Mouse (Mus musculus) left cerebral cortex, postnatal 36 days (tissue): ENCODE data around the gene Il11. TPM values are rescaled to one million over a fixed set of nuclear protein-coding genes. Genes with fewer than 3 reads are reported as not detected.
"Not testable (repeated sequence)": the region's sequence is repeated elsewhere in the genome, so short reads cannot be mapped to it uniquely, and the experiment has no call there.

Experiments used
- DNase-seq, 2 experiments: peaks; one replicate each; pipeline ENCODE4 v3.0.0; 2021 to 2022; ENCODE audit warnings: low spot score in 2 of 2, mixed read lengths in 1 of 2
- intact Hi-C: fragments of 180-260 bp; cut with DNase I; formaldehyde crosslinking; loops from one replicate; pipeline ENCODE4 v1.15.1; 2025
- total RNA-seq, 2 experiments: library from RNA; stranded (reverse); gene quantifications; 2 replicates each; pipeline ENCODE4 v1.2.3; 2021

Gene Il11
- total RNA-seq: under 1 TPM; 0.43 to 0.59 TPM

GRCm38 (mm10) chr7:4782759-4783158, at the start of gene Il11, which contains the start of gene Tmem190:
Il11 (minus strand) TSS chr7:4782859.
Tmem190 (plus strand) TSS chr7:4782937.
- intact Hi-C loops: no loop called here
- DNase-seq: no peak

- intact Hi-C loops: no loop called here
- DNase-seq: no peak
Measured at GRCm38 (mm10) chr7:4830476-4830875, 47.8 kb upstream of the Il11 start.

DNA sequence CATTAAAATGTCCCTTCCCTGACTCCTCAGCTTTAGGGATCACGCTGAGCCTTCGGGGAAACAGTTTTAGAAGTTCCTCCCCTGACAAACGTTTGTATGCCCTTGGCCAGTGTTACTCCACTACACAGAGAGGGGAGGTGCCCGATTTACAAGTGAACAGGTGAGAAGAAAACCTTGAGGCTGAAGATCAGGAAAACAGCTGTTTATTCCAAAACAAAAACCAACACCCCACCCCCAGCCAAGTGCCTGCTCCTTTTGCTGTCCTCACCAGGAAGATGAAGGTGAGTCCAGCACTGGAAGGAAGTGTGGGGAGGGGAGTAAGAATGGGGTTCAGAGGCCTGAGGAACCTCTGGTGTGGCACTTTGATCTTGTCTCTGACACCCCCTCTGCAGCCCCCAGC, 42.7 kb upstream of the Il11 start:
- no peak for DNase-seq
- intact Hi-C loops: no loop called here

GRCm38 (mm10) chr7:4822162-4822907, 39.7 kb upstream of the Il11 start:
- DNase-seq: no peak
- intact Hi-C loops: no loop called here

DNA sequence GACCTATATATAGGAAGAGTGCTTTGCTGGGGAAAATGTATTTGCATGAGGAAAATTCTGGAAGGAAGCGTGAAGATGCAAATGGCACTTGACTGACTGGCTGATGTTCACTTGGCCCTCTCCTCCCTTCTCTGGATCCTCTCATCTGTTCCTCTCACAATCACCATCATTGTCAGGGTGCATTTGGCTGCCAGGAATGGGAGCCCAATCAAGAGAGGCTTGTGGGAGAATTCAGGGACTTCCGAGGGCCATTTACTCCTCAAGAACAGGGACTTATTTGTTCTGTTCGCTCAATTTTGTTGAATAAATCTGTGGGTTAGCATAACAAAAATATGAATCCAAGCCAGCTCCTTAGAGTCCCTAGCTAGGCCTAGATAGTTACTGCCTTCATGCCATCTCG, 39.0 kb upstream of the Il11 start:
- intact Hi-C loops: no loop called here
- DNase-seq: no peak

DNA sequence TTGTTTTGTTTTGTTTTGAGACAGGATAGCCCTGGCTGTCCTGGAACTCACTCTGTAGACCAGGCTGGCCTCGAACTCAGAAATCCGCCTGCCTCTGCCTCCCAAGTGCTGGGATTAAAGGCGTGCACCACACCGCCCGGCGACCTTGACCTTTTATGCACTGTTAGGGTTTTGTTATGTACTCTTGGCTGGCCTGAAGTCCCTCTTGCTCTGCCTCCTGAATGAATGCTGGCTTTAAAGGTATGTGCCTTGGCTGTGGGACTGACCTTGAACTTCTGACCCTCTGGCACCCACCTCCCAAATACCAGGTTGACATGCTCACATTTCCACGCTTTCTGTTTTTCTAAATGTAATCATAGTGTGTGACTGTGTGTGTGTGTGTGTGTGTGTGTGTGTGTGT, 38.3 kb upstream of the Il11 start:
- DNase-seq, intact Hi-C loops: not testable (repeated sequence)

- intact Hi-C loops: no loop called here
- no peak for DNase-seq
Measured at GRCm38 (mm10) chr7:4816559-4816958, 33.9 kb upstream of the Il11 start.

- DNase-seq: no peak
- intact Hi-C loops: no loop called here
Measured at GRCm38 (mm10) chr7:4813105-4813791, 30.6 kb upstream of the Il11 start.

GRCm38 (mm10) chr7:4812303-4813104, 29.8 kb upstream of the Il11 start, which contains the start of gene Ube2s:
Ube2s (minus strand) TSS chr7:4812590.
- peak; percentile 96 to 98 for DNase-seq
- intact Hi-C loops: no loop called here

DNA sequence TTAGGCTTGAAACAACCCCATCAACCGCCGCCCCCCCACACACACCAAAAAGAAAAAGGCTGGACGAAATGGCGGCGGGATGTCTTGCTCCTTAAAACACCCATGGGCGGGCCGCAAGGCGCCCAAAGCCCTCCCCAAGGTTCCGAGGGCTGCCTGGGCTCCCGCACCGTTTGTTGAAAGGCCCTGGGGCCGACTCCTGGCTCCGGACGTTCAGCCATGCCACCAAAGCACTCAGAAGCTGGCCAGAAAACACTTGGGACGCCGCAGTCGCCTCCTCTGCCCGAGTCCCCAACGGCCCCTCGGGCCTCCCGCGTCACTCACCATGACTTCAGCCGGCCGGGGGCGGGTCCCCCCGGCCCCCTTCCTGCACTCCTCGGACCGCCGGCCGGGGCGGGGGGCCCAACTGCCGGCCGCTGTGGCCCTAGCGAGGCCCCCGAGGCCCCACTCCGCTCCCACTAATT, 29.2 kb upstream of the Il11 start:
- intact Hi-C loops: no loop called here
- DNase-seq: no peak

- intact Hi-C loops, DNase-seq: not testable (repeated sequence)
Measured at GRCm38 (mm10) chr7:4811131-4811530, 28.5 kb upstream of the Il11 start.

GRCm38 (mm10) chr7:4806716-4807115, 24.1 kb upstream of the Il11 start:
- intact Hi-C loops: no loop called here

GRCm38 (mm10) chr7:4802247-4802646, 19.6 kb upstream of the Il11 start:
- intact Hi-C loops: no loop called here
- DNase-seq: no peak

More at GRCm38 (mm10) chr7:4806716-4807115, 24.1 kb upstream of the Il11 start:
- no peak for DNase-seq

- intact Hi-C loops: loop anchor here (5.0 kb wide), 1 partner anchor 169 kb away; no protein-coding TSS in a partner anchor
- DNase-seq: no peak
Measured at GRCm38 (mm10) chr7:4795767-4796433, 13.2 kb upstream of the Il11 start.

GRCm38 (mm10) chr7:4794631-4795168, 12.0 kb upstream of the Il11 start:
- intact Hi-C loops: loop anchor here (5.0 kb wide), 3 partner anchors 102 to 237 kb away; partner anchors contain the start of gene Brsk1
- no peak for DNase-seq

DNA sequence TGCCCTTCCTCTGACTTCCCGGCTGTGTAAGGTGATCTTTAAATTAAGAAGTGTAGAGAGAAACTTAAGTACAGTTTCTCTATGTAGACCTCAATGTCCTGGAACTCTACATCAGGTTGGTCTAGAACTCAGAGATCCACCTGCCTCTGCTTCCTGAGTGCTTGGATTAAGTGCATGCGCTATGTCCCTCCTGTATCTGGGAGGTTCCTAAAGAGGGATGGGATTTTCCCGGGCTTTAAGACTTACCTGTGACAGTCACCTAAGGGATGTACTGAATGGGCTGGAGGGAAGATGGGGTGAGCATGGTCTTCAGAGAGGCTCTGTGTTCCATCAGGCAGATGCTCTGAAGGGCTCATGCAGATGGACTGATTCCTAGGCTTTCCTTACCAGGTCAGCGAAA, 11.0 kb upstream of the Il11 start:
- intact Hi-C loops: loop anchor here (5.0 kb wide), 2 partner anchors 101 to 236 kb away; partner anchors contain the start of gene Brsk1
- no peak for DNase-seq

DNA sequence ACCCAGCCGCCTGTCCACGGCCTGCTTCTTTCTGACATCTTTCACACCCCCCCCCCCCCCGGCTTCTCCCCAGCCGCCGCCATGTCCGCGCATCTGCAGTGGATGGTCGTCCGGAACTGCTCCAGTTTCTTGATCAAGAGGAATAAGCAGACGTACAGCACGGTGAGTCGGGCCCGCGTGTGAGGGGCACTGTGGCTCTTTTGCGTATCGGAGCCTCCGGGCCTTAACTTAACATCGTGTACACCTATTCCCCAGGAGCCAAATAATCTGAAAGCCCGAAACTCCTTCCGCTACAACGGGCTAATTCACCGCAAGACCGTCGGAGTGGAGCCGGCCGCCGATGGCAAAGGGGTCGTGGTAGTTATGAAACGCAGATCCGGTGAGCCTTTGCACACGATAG, 10.6 kb upstream of the Il11 start:
- intact Hi-C loops: loop anchor here (5.0 kb wide), 2 partner anchors 101 to 236 kb away; partner anchors contain the start of gene Brsk1
- not testable (repeated sequence) for DNase-seq

DNA sequence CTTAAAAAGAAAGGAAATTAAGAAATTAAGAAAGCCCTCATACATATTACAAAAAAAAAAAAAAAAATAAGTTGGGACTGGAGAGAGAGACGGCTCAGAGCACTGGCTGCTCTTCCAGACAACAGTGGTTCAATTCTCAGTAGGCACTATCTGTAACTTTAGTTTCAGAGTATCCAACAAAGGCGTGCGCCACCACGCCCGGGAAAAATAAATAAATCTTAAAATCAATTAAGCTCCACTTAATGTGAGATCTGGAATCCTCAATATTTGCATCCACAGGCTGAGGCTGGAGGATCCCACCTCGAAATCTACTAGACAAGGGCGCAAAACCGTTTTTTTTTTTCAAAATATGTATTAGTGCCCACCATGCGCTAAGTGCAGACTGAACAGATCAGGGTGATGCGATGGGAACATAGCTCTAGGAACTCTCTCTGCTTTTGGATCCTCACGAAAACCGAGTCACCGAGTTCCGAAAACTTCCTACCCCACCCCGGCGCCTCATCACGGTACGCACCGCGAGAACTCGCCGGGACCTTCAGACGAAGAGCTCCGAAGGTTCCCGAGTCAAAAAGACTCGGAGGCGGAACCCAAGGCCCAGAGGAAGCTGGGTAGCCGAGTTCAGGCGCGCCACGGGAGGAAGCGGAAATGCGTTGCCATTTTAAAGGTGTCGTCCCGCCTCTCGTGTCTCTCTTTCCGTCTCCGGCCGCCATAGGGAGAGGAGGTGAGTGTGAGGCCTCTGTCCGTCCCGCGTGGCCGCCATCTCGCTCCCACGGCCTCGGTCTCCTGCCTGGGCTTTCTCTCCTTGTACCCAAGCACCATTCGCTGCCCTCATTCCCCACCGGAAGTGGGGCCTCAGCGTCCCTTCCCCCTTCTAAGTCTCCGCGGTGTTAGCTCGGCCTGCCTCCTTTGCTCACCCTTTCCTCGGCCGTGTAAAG, 9.9 kb upstream of the Il11 start, which contains the start of gene Rpl28:
TSS of gene Rpl28 (plus strand) at position 597 of the 935 bp plus-strand sequence.
- intact Hi-C loops: loop anchor here (5.0 kb wide), 2 partner anchors 100 to 235 kb away; partner anchors contain the start of gene Brsk1
- DNase-seq: peak; percentile 95 to 96
